ENCODE assay signal across 16 mouse cellular contexts in genomic region chr15:27888153-27888552, GRCm38 (mm10).
A peak's percentile ranks its signal among the peaks of the same experiment; 100 is the strongest.
DNase-seq lines count a peak whose midpoint lies in the region; ATAC-seq and TF ChIP-seq lines count a peak whose summit lies in the region.
"Had no signal": no experiment of that assay in that cellular context is flagged by ENCODE, and none has a peak within 500 bp of the region (broad histone marks: within the 10 kb centered on the region; RNA-seq: fewer than 3 reads in every experiment).

No protein-coding gene starts in this region.

- no peaks in the 10 kb centered on the region for H3K79me2 ChIP-seq in C2C12 (ENCODE audit: control insufficient read depth, insufficient read depth)

- no peaks in the 10 kb centered on the region for H3K4me1 ChIP-seq in forebrain, postnatal 0 days (ENCODE audit: insufficient read depth)
- H3K4me1 ChIP-seq in forebrain, embryonic 15.5 days, result peaks cover 12% of the 10 kb centered on the region; the same call in 1 of the 2 replicates
- H3K4me1 ChIP-seq in embryonic facial prominence, embryonic 10.5 days, result no peaks in the 10 kb centered on the region
- H3K4me1 ChIP-seq: stomach, embryonic 15.5 days had no signal

- no peak overlapping the region for H3K27ac ChIP-seq in forebrain, postnatal 0 days (ENCODE audit: low read depth, low read length)
- H3K27ac ChIP-seq in forebrain, embryonic 15.5 days (replicated peaks), result no peak overlapping the region
- H3K27ac ChIP-seq in layer of hippocampus, adult 2 months, result no peak overlapping the region
- no peak overlapping the region for H3K27ac ChIP-seq in embryonic facial prominence, embryonic 10.5 days (replicated peaks)
- H3K27ac ChIP-seq: stomach, embryonic 15.5 days had no signal

- H3K27me3 ChIP-seq in forebrain, postnatal 0 days (ENCODE audit: insufficient read depth, low read length), result no peaks in the 10 kb centered on the region
- no peaks in the 10 kb centered on the region for H3K27me3 ChIP-seq in forebrain, embryonic 15.5 days
- H3K27me3 ChIP-seq in C2C12 (ENCODE audit: control insufficient read depth, insufficient read depth, insufficient read length), result no peaks in the 10 kb centered on the region
- no peaks in the 10 kb centered on the region for H3K27me3 ChIP-seq in embryonic facial prominence, embryonic 10.5 days (replicated peaks; ENCODE audit: low read depth, poor library complexity, severe bottlenecking)
- H3K27me3 ChIP-seq: stomach, embryonic 15.5 days had no signal

- H3K4me3 ChIP-seq in forebrain, postnatal 0 days (ENCODE audit: low read depth, low read length), result no peak overlapping the region
- H3K4me3 ChIP-seq in forebrain, embryonic 15.5 days, result no peak overlapping the region
- H3K4me3 ChIP-seq in layer of hippocampus, adult 2 months, result no peak overlapping the region
- no peak overlapping the region for H3K4me3 ChIP-seq in C2C12 (ENCODE audit: insufficient read depth, poor library complexity, severe bottlenecking)
- H3K4me3 ChIP-seq in embryonic facial prominence, embryonic 10.5 days, result no peak overlapping the region
- H3K4me3 ChIP-seq: myocyte; stomach, embryonic 15.5 days had no signal

- peak; percentile 62 for TF ChIP-seq CTCF in forebrain, postnatal 0 days (IDR thresholded peaks at IDR 0.05; ENCODE audit: low read depth)
- TF ChIP-seq CTCF in layer of hippocampus, adult 2 months (conservative IDR thresholded peaks at IDR 0.05), result peak; percentile 74
- TF ChIP-seq CTCF in C2C12 (IDR thresholded peaks at IDR 0.05; ENCODE audit: control insufficient read depth, insufficient read depth, insufficient read length), result peak; percentile 45

- H3K9me3 ChIP-seq in forebrain, postnatal 0 days (ENCODE audit: low read length), result no peaks in the 10 kb centered on the region
- H3K9me3 ChIP-seq in forebrain, embryonic 15.5 days, result no peaks in the 10 kb centered on the region
- H3K9me3 ChIP-seq in embryonic facial prominence, embryonic 10.5 days, result no peaks in the 10 kb centered on the region
- H3K9me3 ChIP-seq: stomach, embryonic 15.5 days had no signal

- no peaks in the 10 kb centered on the region for H3K79me3 ChIP-seq in C2C12 (ENCODE audit: low read depth)

- H3ac ChIP-seq in C2C12 (ENCODE audit: control insufficient read depth, insufficient read length, low read depth), result no peak overlapping the region

- DNase-seq in forebrain, postnatal 0 days, result peak; percentile 24
- DNase-seq in layer of hippocampus, adult 2 months (ENCODE audit: low spot score in 2 of 2), result no peak
- DNase-seq in layer of hippocampus, adult 11-12 months (ENCODE audit: low spot score), result no peak
- DNase-seq in embryonic facial prominence, embryonic 10.5 days (ENCODE audit: low spot score), result peak; percentile 28
- no peak for DNase-seq in adrenal gland, postnatal 25 days
- DNase-seq: cerebellum, adult 18-20 months; kidney, postnatal 10 days; lung, adult 18-20 months; thymus, postnatal 36 days had no signal

- H3K9ac ChIP-seq in forebrain, postnatal 0 days, result no peak overlapping the region
- H3K9ac ChIP-seq in forebrain, embryonic 15.5 days (replicated peaks), result no peak overlapping the region
- H3K9ac ChIP-seq: stomach, embryonic 15.5 days had no signal

- peaks cover 57% of the 10 kb centered on the region for H3K36me3 ChIP-seq in forebrain, postnatal 0 days (ENCODE audit: insufficient read depth)
- peaks cover 23% of the 10 kb centered on the region for H3K36me3 ChIP-seq in forebrain, embryonic 15.5 days
- peaks cover 90% of the 10 kb centered on the region for H3K36me3 ChIP-seq in C2C12 (ENCODE audit: control insufficient read depth, insufficient read depth)
- peaks cover 85% of the 10 kb centered on the region for H3K36me3 ChIP-seq in embryonic facial prominence, embryonic 10.5 days (replicated peaks)
- H3K36me3 ChIP-seq: G1E had no signal

- 51% methylated on average over 13 of the region's 13 CpGs for WGBS in forebrain, postnatal 0 days
- 42% methylated on average over 13 of the region's 13 CpGs for WGBS in forebrain, embryonic 15.5 days
- 62% methylated on average over 13 of the region's 13 CpGs for WGBS in embryonic facial prominence, embryonic 10.5 days

- peak; percentile 19 for ATAC-seq in forebrain, postnatal 0 days
- no peak for ATAC-seq in forebrain, embryonic 15.5 days (replicated peaks)
- ATAC-seq in frontal cortex, adult (ENCODE audit: low TSS enrichment), result no peak
- ATAC-seq: activated CD4-positive, CD25-positive, alpha-beta regulatory T cell, adult 4 months had no signal

- H3K4me2 ChIP-seq in forebrain, postnatal 0 days (ENCODE audit: low read depth), result no peak overlapping the region
- no peak overlapping the region for H3K4me2 ChIP-seq in forebrain, embryonic 15.5 days (replicated peaks)
- H3K4me2 ChIP-seq: stomach, embryonic 15.5 days had no signal

TF ChIP-seq in C2C12, 6 proteins besides CTCF, POLR2A, EP300 and RAD21:
- TF ChIP-seq MYOD1 (IDR thresholded peaks at IDR 0.05; ENCODE audit: control insufficient read depth, insufficient read length, low read depth) (no peak), USF1 (IDR thresholded peaks at IDR 0.05; ENCODE audit: low read depth) (no peak), MAX (IDR thresholded peaks at IDR 0.05) (no peak), MYOG (IDR thresholded peaks at IDR 0.05; ENCODE audit: control insufficient read depth, extremely low read depth, insufficient read length) (no peak), FOSL1 (IDR thresholded peaks at IDR 0.05; ENCODE audit: insufficient read depth, low read length, poor library complexity, severe bottlenecking) (no peak), CEBPB (IDR thresholded peaks at IDR 0.05; ENCODE audit: low read depth) (no peak)

Comparison
In these comparisons a context has a peak if more than half of its experiments do, and no peak if none do; other contexts are left out.
1. DNase-seq: peak in forebrain, postnatal 0 days (single experiment) and embryonic facial prominence, embryonic 10.5 days (single experiment); none in layer of hippocampus, adult 2 months (0 of 2), layer of hippocampus, adult 11-12 months (single experiment) and adrenal gland, postnatal 25 days (single experiment).
2. Peak in every context shown above with its lines, with median percentiles within 50 percentile points of each other: CTCF ChIP-seq.